Mouse (Mus musculus) layer of hippocampus, adult 18-20 months (tissue): ENCODE measurements at regions not wholly inside any gene's neighbourhood (a gene's known extent, or its start where the extent isn't known, plus 50 kb on each side); places are given as distances from the start of the nearest gene placed in this dataset.

ENCODE experiments used
- DNase-seq, 2 experiments: peaks; one replicate each; pipeline ENCODE4 v3.0.0; 2022; ENCODE audit warnings: low spot score in 2 of 2

GRCm38 (mm10) chr1:64298188-64298587 is 176.1 kb upstream of the Klf7 start:
- no peak for DNase-seq

GRCm38 (mm10) chr1:64297343-64297742 is 175.3 kb upstream of the Klf7 start:
- DNase-seq = no peak

DNA sequence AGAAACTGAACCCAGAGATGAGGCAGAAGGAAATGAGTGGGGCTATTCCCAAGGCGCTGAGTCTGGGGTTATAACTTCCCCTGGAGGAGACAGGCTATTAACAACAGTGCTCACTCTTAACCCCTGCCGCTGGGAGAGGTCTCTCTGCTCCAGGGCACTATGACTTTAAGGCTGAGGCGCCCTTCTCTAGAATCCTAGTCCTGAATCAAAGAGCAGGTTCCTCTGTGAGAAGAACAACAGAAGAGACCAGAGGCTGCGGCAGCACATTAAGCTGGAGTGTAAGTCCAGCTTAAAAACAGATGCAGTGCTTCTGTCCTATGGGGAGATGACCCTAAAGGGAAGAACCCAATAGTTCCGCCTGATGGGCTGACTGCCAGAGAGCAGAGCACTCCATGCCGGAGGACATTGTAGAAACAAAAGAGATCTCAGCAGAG is 173.4 kb upstream of the Klf7 start:
- peak in 1 of 2 experiments; percentile 10 for DNase-seq

DNA sequence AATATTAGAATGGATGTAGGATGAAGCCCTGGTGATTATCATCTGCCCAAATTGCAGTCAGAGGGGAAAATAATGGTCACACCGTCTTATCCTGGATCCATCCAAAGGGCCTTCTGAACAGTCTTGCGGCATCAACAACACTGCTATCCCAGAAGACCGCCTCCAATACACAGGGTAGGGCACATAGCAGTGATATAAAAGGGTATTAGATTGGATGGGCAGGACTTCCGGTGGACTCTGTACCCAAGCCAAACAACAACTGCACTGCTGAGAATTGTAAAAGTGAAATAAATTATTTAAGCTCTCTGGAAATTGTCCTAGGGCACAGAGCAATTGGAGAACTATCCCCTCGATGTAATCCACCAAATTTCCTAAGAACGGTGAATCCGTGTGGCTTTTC is 173.0 kb upstream of the Klf7 start:
- DNase-seq = no peak

GRCm38 (mm10) chr1:64288812-64289447 is 166.8 kb upstream of the Klf7 start:
- DNase-seq = peak; percentile 19 to 29

- no peak for DNase-seq
Observed at GRCm38 (mm10) chr1:64287068-64287467, 165.0 kb upstream of the Klf7 start.

GRCm38 (mm10) chr1:64284656-64285055 is 162.6 kb upstream of the Klf7 start:
- DNase-seq = no peak

DNA sequence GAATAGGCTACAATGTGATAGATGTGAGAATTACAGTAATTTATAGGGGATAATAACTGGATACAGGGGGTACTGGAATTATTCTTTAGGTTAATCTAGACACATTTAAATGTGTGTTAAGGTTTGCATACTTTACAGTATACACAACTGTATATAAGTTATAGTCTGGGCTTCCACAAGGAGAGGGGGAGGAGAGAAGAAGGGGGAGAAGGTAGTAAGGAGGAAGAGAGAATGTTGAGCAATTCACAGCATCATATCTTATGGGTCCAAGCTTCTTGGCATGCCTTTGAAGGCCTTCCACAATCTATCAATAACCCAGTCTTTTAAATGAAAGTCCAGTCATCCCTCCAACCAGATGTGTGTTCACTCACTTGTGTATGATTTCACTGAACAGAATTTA is 153.8 kb upstream of the Klf7 start:
- no peak for DNase-seq

GRCm38 (mm10) chr1:64275086-64275802 is 153.2 kb upstream of the Klf7 start:
- no peak for DNase-seq

- DNase-seq = no peak
Observed at GRCm38 (mm10) chr1:64257237-64257636, 135.2 kb upstream of the Klf7 start.

GRCm38 (mm10) chr1:64255554-64256295 is 133.6 kb upstream of the Klf7 start:
- peak in 1 of 2 experiments; percentile 18 for DNase-seq

GRCm38 (mm10) chr1:64254673-64255072 is 132.6 kb upstream of the Klf7 start:
- peak in 1 of 2 experiments; percentile 9 for DNase-seq

DNA sequence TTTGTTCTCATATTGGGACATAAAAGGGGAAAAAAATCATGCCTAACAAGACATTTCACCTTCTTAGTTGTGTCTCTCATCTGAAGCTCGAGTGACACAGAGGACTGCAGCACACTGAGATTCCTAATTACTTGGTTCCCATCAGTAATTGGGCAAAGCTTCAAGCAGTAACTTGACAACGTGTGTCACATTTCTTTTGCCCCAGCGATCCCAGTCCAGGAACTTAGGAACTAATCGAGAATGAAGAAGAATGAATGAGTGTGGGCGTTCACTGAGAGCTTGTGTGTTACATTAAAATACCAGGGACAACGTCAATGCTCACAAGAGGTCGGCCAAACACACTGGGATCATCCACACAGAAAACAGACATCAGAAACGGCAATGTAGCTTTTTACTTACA is 131.9 kb upstream of the Klf7 start:
- DNase-seq = no peak

DNA sequence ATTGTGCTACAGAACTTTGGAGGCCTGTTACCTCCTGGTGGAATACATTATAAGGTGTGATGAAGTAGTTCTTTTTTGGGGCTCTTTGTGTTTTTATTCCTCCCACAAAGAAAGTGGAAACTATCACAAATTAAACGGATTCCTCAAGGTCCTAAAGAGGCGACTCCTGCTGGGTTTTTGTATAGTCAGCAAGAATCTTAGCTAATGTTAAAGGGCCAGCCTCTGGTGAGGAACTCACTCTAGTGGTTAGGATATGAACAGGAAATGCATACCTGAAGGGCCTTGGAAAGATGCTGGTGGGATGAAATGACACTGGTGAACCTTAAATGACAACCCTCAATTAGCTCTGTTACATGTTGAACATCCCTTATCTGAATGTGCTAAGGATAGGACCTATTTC is 120.3 kb upstream of the Klf7 start:
- no peak for DNase-seq

DNA sequence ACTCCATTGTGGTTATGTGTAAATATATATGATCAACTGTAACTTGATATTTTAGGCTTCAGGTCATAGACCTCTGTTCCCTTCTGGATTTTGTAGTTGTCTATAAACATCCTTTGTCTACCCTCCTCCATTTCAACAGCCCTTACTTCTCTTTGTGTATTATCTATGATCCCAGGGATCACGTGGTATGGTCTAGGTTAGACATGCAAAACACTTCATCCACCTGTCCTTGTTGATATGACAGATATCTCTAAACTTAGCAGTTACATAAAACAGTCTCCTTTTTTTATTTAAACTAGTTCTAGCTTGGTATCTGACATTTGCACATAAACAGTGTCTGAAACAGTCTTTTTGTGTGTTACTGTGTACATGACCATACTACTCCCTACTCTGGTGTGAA is 107.6 kb upstream of the Klf7 start:
- no peak for DNase-seq

DNA sequence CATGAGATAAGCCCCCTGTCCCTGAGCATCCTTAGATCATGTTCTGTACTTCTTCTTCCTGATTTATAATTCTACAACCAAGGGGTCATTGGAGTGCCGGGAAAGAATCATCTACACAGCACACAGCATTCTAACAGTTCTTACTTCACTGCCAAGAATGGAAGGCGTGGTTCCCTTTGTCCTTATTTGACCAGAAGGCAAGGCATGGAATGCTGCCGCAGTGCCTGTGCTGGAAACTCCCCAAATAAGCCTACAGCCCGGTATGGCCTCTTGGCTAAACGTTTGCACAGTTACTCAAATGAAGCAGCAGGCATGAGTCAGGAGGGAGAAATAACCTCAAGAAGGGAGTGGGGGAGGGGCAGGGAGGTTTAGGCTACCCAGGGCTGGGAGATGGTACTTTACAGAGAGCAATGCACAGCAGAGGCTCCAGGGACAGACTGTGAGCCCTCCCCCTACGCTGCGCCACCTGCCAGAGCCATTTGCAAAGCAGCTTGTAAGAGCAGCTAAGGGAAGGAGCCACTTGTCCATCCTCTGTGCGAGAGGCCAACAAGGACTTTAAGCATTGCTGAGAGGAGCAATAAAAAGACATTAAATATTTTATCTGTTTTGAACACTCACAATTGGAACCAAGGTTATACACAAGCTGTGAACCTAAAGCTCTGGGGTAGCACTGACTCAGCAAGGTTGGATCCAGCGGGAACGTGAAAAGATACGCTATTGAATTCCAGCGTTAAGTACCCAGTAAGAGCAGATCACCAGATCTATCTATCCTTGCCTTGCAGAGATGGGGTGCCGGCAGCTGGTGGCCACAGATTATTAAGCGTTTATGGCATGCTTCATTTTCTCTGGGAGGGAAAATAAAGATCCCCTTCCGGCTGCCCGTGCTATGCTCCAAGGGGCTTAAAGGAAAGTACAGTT is 104.2 kb upstream of the Klf7 start:
- DNase-seq = peak; percentile 42 to 66

DNA sequence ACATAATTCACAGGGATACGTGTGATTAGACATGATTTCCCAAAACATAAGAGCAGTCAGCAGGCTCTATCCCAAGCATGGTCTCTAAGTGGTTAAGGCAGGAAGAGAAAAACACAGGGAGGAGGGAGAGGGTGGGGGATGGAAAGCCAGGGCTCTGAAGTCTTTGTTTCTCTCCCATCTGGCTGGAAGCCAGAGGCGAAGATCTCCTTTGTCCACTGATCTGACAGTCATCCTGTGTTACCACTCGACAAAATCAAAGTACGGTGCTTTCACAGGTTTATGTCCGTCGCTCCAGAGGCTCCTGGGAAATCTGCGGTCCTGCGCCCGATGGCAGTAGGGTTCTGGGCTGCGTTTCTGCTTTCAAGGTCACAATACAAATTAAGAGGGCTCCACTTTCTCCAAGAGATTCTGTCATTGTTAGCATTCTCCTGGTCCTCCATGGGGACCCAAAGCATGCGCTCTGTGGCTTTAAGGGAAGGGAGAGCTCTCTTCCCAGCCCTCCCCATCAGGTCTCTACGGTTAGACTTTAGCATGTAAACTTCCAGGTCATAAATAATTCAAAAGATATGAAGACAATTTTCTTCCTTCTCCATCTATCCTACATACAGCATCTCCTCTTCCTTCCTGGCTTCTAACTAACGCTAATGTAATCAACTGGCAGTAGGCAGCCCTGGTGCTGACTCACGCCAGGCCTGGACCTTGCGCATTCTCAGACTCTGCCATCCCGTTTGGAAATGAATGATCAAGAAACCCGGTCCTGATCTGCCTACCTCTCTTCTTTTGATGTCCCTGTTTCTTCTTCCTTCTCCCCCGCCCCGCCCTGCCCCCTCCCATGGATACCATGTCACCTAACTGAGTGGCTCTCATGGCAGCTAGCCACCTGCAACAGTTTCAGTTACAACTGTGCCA is 102.0 kb upstream of the Klf7 start:
- peak in 1 of 2 experiments; percentile 20 for DNase-seq

- DNase-seq = no peak
Observed at GRCm38 (mm10) chr1:64222475-64222874, 100.4 kb upstream of the Klf7 start.

DNA sequence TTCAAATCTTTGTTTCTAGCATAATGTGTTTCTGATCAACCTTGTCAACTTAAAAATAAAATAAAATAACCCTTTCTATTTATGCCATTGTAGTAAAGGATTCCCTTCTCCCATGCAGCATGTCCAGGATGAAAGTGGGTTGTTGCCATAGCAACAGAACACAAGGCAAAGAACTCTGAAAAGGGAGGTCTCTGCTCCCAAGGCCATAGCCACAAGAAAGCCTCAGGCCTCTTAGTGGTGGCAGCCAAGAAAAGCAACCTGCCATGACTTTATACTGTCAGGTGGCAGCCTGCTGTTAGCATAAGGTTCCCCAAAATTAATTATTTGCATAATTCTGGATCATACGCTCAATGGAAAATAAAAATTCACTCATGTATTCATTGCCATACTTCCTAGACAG is 98.4 kb upstream of the Klf7 start:
- DNase-seq = no peak

GRCm38 (mm10) chr1:64220040-64220439 is 98.0 kb upstream of the Klf7 start:
- DNase-seq = no peak
